Mouse (Mus musculus): ENCODE data around the gene Rfxap. TPM values are rescaled to one million over a fixed set of nuclear protein-coding genes. Genes with fewer than 3 reads are reported as not detected.

Gene Rfxap
- total and polyA plus RNA-seq, 3 experiments = 9.9 to 97.5 (median 60.2) TPM

DNA sequence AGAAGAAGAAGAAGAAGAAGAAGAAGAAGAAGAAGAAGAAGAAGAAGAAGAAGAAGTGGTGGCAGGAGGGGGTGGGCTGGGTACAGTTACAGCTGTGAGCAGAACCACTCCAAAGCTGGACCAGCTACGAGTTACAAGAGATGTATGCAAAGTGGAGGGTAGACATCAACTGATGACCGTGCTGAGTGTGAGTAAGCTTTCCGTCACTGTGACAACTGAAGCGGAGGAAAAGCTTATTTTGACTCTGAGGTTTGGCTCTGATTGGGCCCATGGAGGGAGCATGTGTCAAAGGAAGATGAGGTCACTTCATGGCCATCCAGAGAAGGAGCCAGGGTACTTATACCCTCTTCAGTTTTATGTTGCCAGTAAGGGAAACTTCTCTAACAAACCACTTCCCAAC, 54.2 kb downstream of the Rfxap start:
- Histone ChIP-seq H3K9me3 (replicated peaks) (peaks cover 10% of the 10 kb centered on the region), H3K36me3 (replicated peaks) (peaks cover 32% of the 10 kb centered on the region), H3K4me3 (ENCODE audit: low read depth, low read length) (no peak overlapping the region), H3K4me1 (ENCODE audit: insufficient read depth, low read depth, low read length) (no peaks in the 10 kb centered on the region), H3K27me3 (ENCODE audit: insufficient read depth, low read length) (peaks cover 3% of the 10 kb centered on the region; the same call in 1 of the 2 replicates)
- DNase-seq (ENCODE audit: low spot score) = no peak
- TF ChIP-seq GATA2 (IDR thresholded peaks at IDR 0.05; ENCODE audit: borderline replicate concordance, low read depth, low read length) (no peak), CTCF (IDR thresholded peaks at IDR 0.05; ENCODE audit: low read depth, low read length) (no peak), POLR2AphosphoS5 (IDR thresholded peaks at IDR 0.05; ENCODE audit: insufficient replicate concordance, low read depth, low read length) (no peak), GATA1 (IDR thresholded peaks at IDR 0.05; ENCODE audit: borderline replicate concordance, low read length) (no peak), TAL1 (conservative IDR thresholded peaks at IDR 0.05; ENCODE audit: low read depth, low read length) (no peak)
- ATAC-seq (ENCODE audit: extremely low read depth, insufficient number of reproducible peaks, low FRiP score, poor library complexity, severe bottlenecking) = no peak

Other genes with a start within 250 kb of the Rfxap start
- 213 and 256 TPM in 2 replicates for gene Supt20, start 115.0 kb downstream of the Rfxap start, total RNA-seq (2014; fragmentation: Nextera tagmentation)
- 72.5 and 82.0 TPM in 2 replicates for gene Supt20, start 115.0 kb downstream of the Rfxap start, total RNA-seq (2017)
- 5.1 and 7.8 TPM in 2 replicates for gene Supt20, start 115.0 kb downstream of the Rfxap start, polyA plus RNA-seq (2012)
- gene Gm21958, start 93.4 kb downstream of the Rfxap start, total RNA-seq (2014; fragmentation: Nextera tagmentation) = not detected in 2 replicates
- gene Gm21958, start 93.4 kb downstream of the Rfxap start, total RNA-seq (2017) = not detected in 2 replicates
- gene Gm21958, start 93.4 kb downstream of the Rfxap start, polyA plus RNA-seq (2012) = not detected in 2 replicates
- 207 and 225 TPM in 2 replicates for gene Exosc8, start 72.4 kb downstream of the Rfxap start, total RNA-seq (2014; fragmentation: Nextera tagmentation)
- gene Exosc8, start 72.4 kb downstream of the Rfxap start, total RNA-seq (2017) = 255 and 274 TPM in 2 replicates
- 49.4 and 57.9 TPM in 2 replicates for gene Exosc8, start 72.4 kb downstream of the Rfxap start, polyA plus RNA-seq (2012)
- gene Alg5, start 72.3 kb downstream of the Rfxap start, total RNA-seq (2014; fragmentation: Nextera tagmentation) = 26.1 and 33.9 TPM in 2 replicates
- gene Alg5, start 72.3 kb downstream of the Rfxap start, total RNA-seq (2017) = 20.3 and 22.5 TPM in 2 replicates
- 1.7 and 1.8 TPM in 2 replicates for gene Alg5, start 72.3 kb downstream of the Rfxap start, polyA plus RNA-seq (2012)
- not detected in 2 replicates for gene Smad9, start 52.2 kb downstream of the Rfxap start, total RNA-seq (2014; fragmentation: Nextera tagmentation)
- 0.05 TPM in 1 of 2 replicates, not detected in the other for gene Smad9, start 52.2 kb downstream of the Rfxap start, total RNA-seq (2017)
- not detected in 2 replicates for gene Smad9, start 52.2 kb downstream of the Rfxap start, polyA plus RNA-seq (2012)
- gene Sertm1, start 108.1 kb upstream of the Rfxap start, total RNA-seq (2014; fragmentation: Nextera tagmentation) = not detected in 2 replicates
- 0.05 TPM in 1 of 2 replicates, not detected in the other for gene Sertm1, start 108.1 kb upstream of the Rfxap start, total RNA-seq (2017)
- gene Sertm1, start 108.1 kb upstream of the Rfxap start, polyA plus RNA-seq (2012) = not detected in 2 replicates
- not detected in 2 replicates for gene Ccna1, start 247.7 kb upstream of the Rfxap start, total RNA-seq (2014; fragmentation: Nextera tagmentation)
- 0.23 TPM in 1 of 2 replicates, not detected in the other for gene Ccna1, start 247.7 kb upstream of the Rfxap start, total RNA-seq (2017)
- not detected in 2 replicates for gene Ccna1, start 247.7 kb upstream of the Rfxap start, polyA plus RNA-seq (2012)